Mouse (Mus musculus): Measurements from ENCODE around the gene Prkd1.

DNA sequence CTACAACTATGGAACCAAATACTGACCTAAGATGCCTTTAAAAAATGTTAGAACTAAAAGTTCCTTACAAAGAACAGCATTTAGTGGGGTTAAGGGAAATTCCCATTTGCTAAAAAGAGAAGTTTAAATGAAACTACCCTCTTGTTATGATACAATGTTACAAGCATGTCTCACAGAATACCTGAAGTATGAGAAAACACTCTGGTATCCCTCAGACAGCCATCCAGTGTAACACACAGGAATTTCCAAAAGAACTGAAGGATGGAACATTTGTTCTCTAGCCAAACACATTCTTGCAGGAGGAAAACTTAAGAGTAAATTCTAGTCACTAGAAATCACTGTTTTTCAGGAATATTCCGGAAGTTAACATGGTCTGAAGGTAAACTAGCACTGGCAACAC, 33.0 kb downstream of the Prkd1 start:
- TF ChIP-seq CTCF (IDR thresholded peaks at IDR 0.05; ENCODE audit: low read depth, low read length) (no peak), POLR2A (IDR thresholded peaks at IDR 0.05; ENCODE audit: extremely low read depth, insufficient read depth, low read length) (no peak)
